In genomic region chr7:29461557-29461956, GRCm38 (mm10) we compare ENCODE assay signal across 12 mouse cellular contexts. TPM values are rescaled to one million over a fixed set of nuclear protein-coding genes. Genes with fewer than 3 reads are reported as not detected.
A peak's percentile ranks its signal among the peaks of the same experiment; 100 is the strongest.
DNase-seq lines count a peak whose midpoint lies in the region; ATAC-seq and TF ChIP-seq lines count a peak whose summit lies in the region.
"Had no signal": no experiment of that assay in that cellular context is flagged by ENCODE, and none has a peak within 500 bp of the region (broad histone marks: within the 10 kb centered on the region; RNA-seq: fewer than 3 reads in every experiment).

No protein-coding gene starts in this region.

- no peak for TF ChIP-seq CTCF in gastrocnemius, adult 2 months (IDR thresholded peaks at IDR 0.05)

- ATAC-seq in inflammation-experienced regulatory T-cells, adult 6 months = no peak

- no peak overlapping the region for H3K4me3 ChIP-seq in gastrocnemius, adult 2 months
- H3K4me3 ChIP-seq: liver, embryonic 15.5 days; myocyte had no signal

- intact Hi-C loops in gastrocnemius, adult 2 months (cut with DNase I) = no loop called here
- intact Hi-C loops in gastrocnemius, postnatal 14 days (cut with DNase I; ENCODE audit: low total_unique reads) = loop anchor here (10.0 kb wide), 1 partner anchor 53 kb away; the partner anchor contains the start of gene Sipa1l3
- intact Hi-C loops in gastrocnemius, postnatal 36 days (cut with DNase I) = no loop called here

- peak overlapping the region; percentile 64 for H3K27ac ChIP-seq in gastrocnemius, adult 2 months
- H3K27ac ChIP-seq: liver, embryonic 15.5 days had no signal

- no peak for DNase-seq in gastrocnemius, adult 2 months
- DNase-seq in gastrocnemius, postnatal 14 days = no peak
- DNase-seq in thymus, postnatal 4 days = peak; percentile 42
- no peak for DNase-seq in thymus, postnatal 14 days
- peak; percentile 75 to 83 for DNase-seq in lung, adult 18-20 months
- DNase-seq in adrenal gland, postnatal 25 days = no peak
- DNase-seq in gastrocnemius, postnatal 36 days = no peak
- DNase-seq: adrenal gland, postnatal 36 days; cerebellum, postnatal 14 days had no signal

RNA-seq across cellular contexts. Expression of gene Sipa1l3, which starts 56.9 kb away (rescaled TPM):
- total RNA-seq in gastrocnemius, adult 2 months (2021) = 1 to 10 TPM; 7.0 to 9.2 TPM
- total RNA-seq in gastrocnemius, postnatal 14 days (2021) = 10 to 100 TPM in 1 of 2 experiments, 1 to 10 TPM in 1; 7.8 to 13.1 TPM
- 36.3 and 36.6 TPM in 2 replicates for total RNA-seq in adrenal gland, postnatal 25 days (2021)
- total RNA-seq in gastrocnemius, postnatal 36 days (2021) = 1 to 10 TPM; 6.3 to 6.5 TPM
- polyA plus RNA-seq in inflammation-experienced regulatory T-cells, adult 6 months (2017; shearing (Covaris generic)) = 1 to 10 TPM; 2.5 to 4.9 (median 4.1) TPM

Comparison
In these comparisons a context has a peak if more than half of its experiments do, and no peak if none do; other contexts are left out.
1. DNase-seq: peak in thymus, postnatal 4 days (single experiment) and lung, adult 18-20 months (2 of 2); none in gastrocnemius, adult 2 months (single experiment), gastrocnemius, postnatal 14 days (single experiment), thymus, postnatal 14 days (single experiment), adrenal gland, postnatal 25 days (single experiment) and gastrocnemius, postnatal 36 days (0 of 2).